Mouse (Mus musculus) MEL-GATA-1-ER (cell line): ENCODE data around the gene Psmd5.

Experiments used
- DNase-seq: peaks from one replicate; pipeline ENCODE4 v3.0.0-alpha.2; 2012; ENCODE audit warnings: low read depth; ENCODE audit errors: extremely low read depth

Psmd5 gene

DNA sequence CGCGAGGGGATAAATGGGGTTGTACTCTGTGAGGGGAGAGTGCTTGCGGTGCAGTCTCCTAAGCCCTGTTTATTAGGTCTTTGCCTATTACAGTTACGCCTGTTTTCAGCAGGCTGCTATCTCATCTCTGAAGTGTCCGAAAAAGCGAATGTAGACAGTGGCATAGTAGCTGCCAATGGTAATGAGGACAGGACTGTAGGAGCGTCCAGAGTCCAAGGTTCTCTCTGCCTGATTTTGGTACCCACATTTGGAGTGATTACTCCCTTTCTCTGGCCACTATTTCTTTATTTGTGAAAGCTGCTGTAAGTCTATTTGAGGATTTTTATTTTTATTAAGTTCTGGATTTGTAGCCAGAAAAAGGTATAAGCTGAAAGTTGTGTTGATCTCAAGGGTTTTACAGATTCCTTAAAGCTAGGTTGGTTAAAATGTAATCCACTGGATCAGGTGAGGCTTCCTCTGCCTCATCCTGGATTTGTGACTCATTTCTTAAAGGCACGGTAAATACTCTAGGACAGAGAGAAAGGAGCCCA lies at the start of gene Psmd5:
Psmd5 (minus strand) TSS at position 153 of the 530 bp plus-strand sequence.
- no peak for DNase-seq

DNA sequence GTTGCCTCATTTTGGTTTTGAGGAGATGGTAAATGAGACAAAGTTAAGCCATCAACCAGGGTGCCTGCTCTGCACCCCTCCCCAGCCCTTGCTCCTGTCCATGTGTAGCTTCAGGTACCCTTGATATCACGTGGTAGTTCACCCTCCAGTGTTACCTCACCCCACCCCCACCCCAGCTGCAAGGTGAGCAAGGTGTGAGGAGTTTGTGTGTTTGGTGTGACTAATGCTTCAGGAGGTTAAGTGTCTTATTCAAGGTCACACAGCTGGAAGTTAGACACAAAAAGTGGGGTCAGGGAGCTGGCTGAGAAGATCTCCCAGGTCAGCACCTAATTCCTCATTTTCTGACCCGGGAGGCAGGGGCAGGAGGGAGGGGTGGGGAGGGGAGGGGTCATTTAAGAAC lies 48.0 kb upstream of the Psmd5 start:
- DNase-seq, result no peak

DNA sequence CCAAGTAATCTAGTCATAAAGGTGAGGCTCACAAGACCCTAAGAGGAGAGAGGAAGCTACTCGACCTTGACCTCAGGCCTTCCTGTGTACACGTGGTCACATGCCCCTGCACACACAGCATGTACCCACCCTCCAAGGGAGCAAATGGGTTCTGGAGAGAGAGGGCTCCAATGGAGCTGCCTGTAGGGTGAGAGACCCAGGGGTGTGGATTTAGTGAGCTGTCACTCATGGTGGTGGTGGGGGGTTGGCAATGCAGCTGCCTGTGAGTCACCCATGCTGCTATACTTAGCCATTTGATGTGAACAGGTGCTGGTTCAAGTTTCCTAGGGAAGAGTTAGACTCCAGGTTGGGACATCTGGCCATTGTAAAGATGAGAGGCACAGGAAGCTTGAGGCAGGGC lies 45.4 kb upstream of the Psmd5 start:
- DNase-seq, result no peak

DNA sequence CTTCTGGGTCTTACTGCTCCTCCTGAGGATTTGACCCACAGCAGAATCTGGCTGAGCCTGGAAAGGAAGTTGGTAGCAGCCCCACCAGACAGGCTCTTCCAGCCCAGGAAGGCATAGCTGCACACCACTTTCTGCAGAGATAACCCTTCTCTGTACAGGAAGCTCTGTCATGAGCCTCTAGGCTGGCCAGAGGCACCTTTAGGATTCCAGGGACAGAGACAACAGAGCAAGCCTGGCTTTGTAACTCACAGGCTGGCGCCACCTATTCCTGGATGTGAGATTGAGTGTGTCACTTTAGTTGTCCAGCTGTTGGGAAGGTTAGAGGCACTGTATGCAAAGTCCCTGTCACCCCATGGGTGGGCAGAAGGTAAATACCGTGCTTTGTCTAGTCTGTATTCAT lies 40.3 kb upstream of the Psmd5 start:
- DNase-seq, result no peak

DNA sequence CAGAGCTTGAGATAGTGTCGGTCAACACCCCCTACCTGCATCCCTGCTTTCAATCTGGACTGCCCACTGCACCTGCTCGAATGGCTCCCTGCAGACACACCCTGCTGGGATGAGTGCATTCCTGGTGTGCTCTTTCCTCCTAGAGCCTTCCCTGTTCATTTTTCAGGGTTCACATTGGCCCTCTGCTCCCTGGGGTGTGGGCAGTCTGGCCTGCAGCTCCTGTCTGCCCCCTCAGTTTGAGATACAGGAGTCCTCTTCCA lies 40.0 kb upstream of the Psmd5 start:
- no peak for DNase-seq

DNA sequence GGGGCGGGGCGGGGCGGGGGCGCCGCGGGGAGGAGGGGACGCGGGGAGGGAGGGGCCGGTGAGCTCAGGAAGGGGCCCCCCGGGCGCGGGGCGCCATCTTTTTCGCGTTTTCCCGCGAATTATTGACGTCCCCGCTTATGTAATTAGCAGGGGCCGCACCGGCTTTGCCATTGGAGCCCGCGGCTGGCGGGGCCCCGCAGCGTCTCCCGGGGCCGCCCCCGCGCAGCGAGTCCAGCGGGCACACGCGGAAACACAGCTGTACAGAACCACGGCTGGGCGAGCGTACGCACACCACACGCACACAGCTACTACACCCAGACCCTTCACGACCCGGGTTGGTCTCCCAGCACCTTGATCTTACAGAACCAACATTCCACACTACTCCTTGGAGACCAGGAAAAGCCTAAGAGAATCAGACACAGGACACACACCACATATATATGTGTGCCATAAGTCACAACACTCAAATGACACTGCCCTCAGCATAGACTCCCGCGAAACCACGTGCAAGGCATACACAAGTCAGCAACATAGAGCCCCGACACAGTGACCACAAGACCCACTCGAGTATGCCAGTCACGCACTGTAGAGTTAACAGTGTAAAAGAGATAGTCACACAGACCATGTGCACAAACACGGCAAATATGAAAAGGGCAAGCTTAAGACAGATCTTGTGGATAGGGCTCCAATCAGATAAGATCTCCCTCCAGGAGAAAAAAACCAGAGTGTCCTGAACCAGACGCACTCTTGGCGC lies 39.5 kb upstream of the Psmd5 start:
- peak; percentile 32 for DNase-seq

DNA sequence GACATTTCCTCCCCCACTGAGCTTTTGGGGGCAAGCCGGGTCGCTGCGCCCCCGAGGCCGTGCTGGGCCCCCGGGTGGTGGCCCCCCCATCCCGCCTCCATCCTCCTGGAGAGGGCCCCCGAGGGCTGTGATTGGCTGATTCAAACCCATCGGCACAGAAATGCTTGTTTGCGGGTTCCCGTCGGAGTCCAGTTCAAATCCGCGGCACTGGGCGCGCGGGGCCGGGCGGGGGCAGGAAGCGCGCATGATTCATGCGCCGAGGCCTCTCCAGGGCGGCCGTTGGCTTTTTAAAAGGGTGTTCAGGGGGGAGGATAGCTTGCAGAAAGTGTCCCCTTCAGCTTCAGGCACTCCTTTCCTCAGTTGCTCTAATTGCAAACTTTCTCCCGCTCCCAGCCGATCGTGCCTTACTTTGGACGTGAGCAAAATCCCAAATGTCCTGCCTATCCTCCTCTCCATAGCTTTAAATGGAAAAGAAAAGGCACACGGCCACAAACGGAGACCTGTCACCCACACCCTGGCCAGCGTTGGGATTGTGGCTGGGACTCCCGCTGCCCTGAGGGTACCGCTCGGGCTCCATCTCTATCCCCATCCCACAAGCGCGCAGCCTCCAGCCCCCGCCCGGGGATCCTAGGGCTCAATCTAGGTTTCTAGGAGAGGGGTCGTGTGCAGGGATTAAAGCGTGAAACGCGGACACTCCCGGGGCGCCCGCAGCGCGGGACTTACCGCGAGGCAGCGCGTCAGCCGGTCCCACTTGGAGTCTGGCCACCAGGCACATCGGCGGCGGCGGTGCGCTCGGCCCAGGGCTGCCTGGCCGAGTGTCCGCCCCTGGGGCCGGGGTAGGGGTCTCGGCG lies 38.7 kb upstream of the Psmd5 start, which contains the start of gene Phf19:
Phf19 (minus strand) TSS at position 809 of the 851 bp plus-strand sequence.
- peak; percentile 40 for DNase-seq

DNA sequence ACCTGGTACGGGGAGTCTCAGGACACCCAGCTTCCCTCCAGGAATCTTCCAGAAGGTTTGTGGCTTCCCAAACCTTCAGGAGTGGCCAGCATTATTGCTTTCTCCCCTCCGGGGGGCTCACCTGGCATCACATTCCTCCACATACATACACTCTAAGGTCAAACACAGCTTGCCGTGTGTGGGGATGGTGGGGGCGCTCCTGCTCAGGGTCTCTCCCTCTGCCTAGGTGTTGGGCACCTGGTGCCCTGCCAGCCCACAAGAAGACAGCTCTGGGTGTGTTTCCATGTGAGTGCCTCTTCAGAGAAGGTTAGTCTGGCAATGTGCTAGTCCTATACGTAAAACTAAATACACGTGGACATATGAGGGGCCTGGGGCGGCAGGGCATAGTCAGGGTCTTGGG lies 37.8 kb upstream of the Psmd5 start:
- no peak for DNase-seq

DNA sequence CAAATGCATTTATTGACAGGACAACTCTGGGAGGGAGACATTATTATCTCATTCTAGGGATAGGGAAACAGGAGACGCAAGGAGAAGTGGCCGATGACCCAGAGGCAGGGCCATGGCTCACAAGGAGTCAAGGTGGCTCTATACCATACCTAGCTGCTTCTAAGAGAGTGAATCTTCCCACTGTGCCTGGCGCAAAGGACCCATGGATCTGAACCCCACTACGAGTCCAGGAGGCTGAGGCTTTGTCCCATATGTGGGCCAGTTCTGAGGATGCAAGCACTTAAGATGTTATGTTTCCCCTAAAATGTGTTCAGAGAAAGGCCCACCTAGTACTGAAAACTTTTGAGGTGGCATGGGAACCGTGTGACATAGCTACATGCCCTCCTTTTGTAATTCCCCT lies 37.1 kb upstream of the Psmd5 start:
- DNase-seq, result no peak

DNA sequence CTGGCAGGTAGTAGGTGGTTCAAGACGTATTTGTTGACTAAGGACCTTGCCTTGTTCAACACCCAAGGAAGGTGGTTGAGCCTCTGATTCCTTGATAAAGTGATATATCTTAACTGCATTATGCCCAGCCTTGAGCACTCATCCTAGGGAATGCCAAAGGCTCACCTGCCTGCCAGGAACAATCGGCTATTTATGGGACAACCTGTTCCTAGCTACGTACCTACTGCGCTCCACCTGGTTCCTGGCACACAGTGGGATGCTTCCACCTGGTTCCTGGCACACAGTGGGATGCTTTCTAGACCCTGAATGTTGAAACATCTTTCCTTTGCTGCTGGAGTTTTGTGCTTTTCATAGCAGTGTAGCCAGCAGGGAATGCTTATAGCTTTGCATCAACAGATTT lies 35.0 kb upstream of the Psmd5 start:
- no peak for DNase-seq

DNA sequence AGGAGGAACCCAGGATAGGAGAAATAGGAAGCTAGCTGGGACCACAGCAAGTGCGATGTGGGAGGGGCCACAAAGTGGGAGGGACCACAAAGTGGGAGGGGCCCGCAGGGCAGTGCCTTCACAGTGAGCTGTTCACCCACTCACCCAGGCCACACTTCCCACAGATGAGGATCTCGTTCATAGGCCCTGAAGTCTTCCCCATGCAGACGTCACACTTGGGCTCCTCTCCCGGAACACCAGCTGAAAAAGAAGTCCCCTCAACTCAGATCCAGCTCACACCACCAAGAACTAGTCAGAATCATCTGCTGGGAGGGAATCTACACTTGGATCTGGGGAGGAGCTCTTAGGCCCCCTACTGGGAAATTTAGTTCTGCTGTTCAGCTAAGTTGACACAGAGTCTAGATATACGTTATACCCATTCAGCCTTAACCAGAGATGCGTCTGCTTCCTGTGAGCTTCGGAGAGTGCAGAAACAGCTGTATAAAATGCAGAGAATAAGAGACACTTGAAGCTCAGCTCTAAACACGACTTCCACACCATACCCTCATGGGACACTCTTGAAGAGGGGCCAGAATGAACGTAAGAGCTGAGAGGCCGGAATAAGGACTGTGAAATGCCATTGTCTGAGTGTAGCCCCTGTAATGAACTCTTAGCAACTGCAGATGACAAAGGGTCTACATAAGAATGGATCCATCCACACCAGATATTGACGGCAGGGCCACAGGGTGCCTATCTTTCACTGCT lies 32.3 kb upstream of the Psmd5 start:
- peak; percentile 44 for DNase-seq

DNA sequence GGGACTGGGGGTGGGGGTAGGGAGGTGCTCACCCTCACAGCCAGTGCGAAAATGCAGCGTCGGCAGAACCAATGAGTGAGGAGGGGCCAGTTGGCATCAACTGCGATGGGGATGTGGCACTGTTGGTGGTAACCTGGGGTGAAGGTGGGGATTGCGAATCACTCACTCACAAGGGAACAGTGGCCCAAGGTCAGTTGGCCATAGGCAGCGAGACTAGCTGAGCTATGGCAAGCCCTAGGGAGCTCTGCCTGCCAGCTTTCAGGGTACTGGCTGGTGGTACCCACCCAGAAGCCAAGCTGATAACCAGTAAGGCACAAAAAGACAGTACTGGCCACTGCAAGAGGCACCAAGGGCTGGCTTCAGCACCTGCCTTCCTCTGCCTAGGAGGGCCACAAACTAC lies 31.7 kb upstream of the Psmd5 start:
- DNase-seq, result no peak

DNA sequence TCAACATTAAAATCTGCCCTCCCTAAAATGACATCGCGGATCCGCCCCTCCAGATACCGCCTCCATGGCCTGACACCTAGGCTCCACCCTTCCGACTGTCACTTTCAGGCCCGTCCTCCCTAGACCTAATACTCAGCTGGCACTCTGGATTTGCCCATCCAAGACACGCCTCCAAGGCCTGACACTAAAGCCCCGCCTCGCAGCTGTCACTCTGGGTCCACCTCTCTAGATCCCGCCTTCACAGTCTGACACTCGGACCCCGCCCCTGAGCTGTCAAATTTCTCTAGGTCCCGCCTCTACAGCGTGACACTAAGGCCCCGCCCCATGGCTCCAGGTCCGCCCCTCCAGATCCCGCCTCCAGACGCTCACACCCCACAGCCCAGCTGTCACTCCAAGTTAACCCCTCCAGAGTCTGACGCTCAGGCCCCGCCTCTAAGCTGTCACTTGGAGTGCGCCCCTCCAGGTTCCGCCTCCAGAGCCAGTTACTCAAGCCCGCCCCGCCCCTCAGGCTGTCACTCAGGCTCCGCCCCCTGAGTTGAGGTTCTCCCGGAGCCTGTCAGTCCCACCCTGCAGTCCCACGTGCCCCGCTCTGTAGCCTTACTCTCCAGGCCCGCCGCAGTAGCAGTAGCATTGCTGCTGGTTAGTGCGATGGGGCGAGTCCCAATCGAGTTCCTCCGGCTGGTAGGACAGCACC lies 30.2 kb upstream of the Psmd5 start:
- peak; percentile 94 for DNase-seq

DNA sequence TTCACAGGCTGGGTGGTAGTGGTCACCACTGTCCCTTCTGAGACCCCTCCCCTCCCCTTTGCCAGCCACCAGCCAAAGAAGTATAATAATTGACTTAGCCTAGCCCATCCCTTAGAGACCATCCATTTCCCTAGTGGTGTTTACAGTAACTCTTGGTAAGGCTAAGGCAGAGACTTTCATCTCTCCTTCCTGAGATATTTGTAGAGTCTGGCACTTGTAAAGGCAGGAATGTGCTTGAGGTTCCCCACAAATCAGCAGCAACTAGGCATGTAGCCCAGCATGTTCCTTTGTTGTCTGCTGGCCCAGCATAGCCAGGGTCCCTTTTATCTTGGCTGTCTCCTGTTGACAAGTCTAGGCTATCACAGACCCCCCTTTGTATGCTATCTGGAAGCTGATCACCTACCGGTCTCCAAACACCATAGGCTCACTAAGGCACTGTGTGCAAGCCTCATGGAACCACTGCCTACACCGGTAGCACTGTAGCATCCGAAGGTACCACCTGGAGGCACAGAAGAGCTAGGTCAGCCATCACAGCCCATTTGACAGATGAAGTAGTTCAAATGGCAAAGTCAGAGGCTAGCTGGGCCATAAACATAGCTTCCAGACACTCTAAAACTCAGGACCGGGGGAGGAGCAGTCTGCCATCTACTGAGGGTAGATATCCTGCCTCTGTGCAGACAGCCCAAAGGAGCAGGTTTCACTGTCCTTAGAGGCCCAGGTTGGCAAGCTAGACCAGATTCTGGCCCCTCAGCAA lies 29.1 kb upstream of the Psmd5 start:
- no peak for DNase-seq

DNA sequence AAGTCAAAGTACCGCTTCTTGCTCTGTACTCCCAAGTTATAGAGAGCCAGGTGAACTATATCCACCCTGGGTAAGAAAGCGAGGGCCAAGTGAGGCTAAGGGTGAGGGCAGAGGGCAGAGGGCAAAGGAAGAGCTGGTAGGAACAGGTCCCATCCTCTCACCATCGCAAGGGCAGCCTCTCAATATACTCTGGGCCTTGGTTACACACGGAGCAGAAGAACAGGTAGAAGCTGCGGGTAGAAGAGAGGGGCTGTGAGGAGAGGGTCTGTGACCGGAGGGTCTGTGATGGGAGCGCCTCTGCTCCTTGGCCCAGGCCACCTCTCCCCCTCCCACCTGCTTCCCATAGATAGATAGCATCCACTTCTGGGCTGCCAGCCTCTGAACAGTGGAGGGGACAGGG lies 28.4 kb upstream of the Psmd5 start:
- no peak for DNase-seq

DNA sequence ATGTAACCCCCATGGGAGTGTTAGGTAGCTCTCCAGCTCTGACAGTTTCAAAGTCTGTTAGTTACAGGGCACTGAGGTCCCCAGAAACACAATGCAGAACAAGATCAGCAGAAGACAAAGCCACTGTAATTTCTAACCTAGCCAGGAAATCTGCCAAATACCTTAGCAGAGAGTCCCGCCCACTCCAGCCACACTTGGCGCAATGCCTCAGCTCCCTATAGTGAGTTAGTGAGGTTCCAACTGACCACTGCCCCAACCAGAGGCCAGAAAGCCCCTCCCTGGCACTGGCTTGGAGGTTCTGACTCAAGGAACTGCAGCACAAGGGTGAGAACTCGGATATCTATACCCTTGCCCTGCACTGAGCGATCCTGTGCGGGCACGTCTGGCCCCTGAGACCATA lies 28.0 kb upstream of the Psmd5 start:
- DNase-seq, result no peak

DNA sequence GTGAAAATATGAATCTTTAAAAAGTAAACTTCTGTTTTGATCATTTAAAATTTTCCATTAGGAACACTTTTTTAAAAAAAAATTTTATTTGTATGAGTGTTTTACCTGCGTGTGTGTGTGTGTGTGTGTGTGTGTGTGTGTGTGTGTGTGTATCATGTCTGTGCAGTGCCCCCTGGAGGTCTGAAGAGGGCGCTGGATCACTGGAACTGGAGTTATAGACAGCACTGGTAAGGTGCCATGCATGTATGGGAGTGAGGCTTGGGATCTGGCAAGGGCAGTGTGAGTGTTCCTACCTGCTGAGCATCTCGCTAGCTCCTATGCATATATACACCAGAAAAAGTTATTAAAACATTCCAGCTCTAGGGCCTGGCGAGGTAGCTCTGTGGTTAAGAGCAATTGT lies 27.0 kb upstream of the Psmd5 start:
- DNase-seq, result no peak

DNA sequence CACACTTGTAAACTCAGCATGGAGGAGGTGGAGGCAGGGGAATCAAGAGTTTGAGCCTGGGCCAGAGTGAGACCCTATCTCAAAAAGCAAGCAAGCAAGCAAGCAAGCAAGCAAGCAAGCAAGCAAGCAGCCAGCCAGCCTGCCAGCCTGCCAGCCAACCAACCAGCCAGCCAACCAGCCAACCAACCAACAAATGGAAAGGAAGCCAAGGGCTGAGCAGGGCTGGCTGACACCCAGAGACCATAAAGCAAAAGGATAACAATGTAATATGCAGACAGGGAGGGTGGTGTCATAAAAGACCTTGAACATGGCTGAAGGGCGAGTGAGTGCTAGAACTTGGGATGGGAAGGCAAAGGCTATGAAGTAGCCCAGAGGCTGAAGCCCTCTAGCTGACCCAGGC lies 25.6 kb upstream of the Psmd5 start:
- DNase-seq, result no peak

DNA sequence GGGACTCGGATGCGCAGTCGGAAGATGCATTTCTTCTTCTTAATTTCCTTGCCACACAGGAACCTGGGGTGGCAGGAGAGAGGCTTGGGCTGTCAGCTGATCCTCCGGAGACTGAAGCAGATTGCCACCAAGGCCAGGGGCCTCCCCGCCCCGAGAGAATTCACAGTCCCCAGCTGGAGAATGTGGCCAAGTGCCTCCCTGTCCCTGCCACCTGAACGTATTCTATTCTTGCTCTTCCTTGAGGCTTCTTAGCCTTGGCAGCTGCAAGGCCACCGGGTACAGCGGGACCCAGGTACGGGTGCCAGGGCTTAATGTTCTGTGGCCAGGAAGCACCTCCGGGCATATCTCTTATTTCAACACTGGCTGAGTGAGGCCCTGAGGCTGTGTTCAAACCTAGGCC lies 24.9 kb upstream of the Psmd5 start:
- DNase-seq, result no peak

DNA sequence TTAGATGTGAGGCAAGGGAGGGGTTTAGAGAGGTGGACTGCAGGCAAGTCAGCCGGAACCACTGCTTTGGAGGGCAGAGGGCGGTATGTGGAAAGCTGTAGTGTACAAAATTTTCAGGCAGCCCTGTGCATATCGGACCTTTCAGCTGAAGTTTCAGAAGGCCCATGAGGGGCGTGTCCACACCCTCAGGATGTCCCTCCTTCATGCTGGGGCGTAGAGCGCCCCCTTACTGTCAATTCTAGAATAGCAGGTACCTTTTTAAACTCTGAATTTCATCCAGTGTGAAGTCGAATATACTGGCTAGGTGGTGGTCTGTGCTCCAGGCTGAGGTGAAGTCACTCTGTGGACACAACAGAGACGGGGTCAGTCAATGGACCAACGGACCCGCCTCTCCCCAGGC lies 23.1 kb upstream of the Psmd5 start:
- DNase-seq, result peak; percentile 23
